Mouse (Mus musculus) hindbrain, embryonic 13.5 days (tissue): Measurements from ENCODE around the gene Mrpl4. TPM values are rescaled to one million over a fixed set of nuclear protein-coding genes. Genes with fewer than 3 reads are reported as not detected.

Source experiments
- ATAC-seq: fragments of 200-750 bp; cut with Nextera tagmentation; 2 replicates; pipeline ENCODE4 v1.8.0; 2017; ENCODE audit warnings: moderate TSS enrichment; ENCODE audit not compliant: low FRiP score
- H3K27ac ChIP-seq: fragments of 300-500 bp; sonication (generic); 2 replicates; pipeline ENCODE4 v1.5.1; 2015; ENCODE audit warnings: inconsistent platforms, mild to moderate bottlenecking, moderate library complexity
- H3K27me3 ChIP-seq: fragments of 300-500 bp; sonication (generic); 2 replicates; pipeline ENCODE4 v1.6.1; 2015; ENCODE audit warnings: mild to moderate bottlenecking, inconsistent platforms
- H3K36me3 ChIP-seq: fragments of 300-500 bp; sonication (generic); 2 replicates; pipeline ENCODE4 v1.6.1; 2015; ENCODE audit warnings: mild to moderate bottlenecking, inconsistent platforms
- H3K4me1 ChIP-seq: fragments of 300-500 bp; sonication (generic); replicated peaks from 2 replicates; pipeline ENCODE4 v1.6.1; 2015; ENCODE audit warnings: inconsistent platforms
- H3K4me2 ChIP-seq: fragments of 300-500 bp; sonication (generic); 2 replicates; pipeline ENCODE4 v1.6.1; 2015; ENCODE audit warnings: inconsistent platforms, mild to moderate bottlenecking, moderate library complexity
- H3K4me3 ChIP-seq: fragments of 300-500 bp; sonication (generic); 2 replicates; pipeline ENCODE4 v1.5.1; 2015; ENCODE audit warnings: mild to moderate bottlenecking, inconsistent platforms
- H3K9ac ChIP-seq: fragments of 300-500 bp; sonication (generic); 2 replicates; pipeline ENCODE4 v1.6.1; 2015; ENCODE audit warnings: mild to moderate bottlenecking, inconsistent platforms
- H3K9me3 ChIP-seq: fragments of 300-500 bp; sonication (generic); 2 replicates; pipeline ENCODE4 v1.6.1; 2016; ENCODE audit warnings: inconsistent platforms
- whole genome bisulfite sequencing: fragments of 180-500 bp; shearing (Covaris S2); methylation state at CpG from one replicate; pipeline ENCODE4 v1.1.7; 2015; 5-methylcytosine and 5-hydroxymethylcytosine counted together
- polyA plus RNA-seq: library from polyadenylated mRNA; unstranded; fragments of >200 nt; fragmentation: Nextera tagmentation; extraction: Ambion mirVana; gene quantifications from 2 replicates; pipeline ENCODE4 v1.2.1, GENCODE M21; 2015

The Mrpl4 gene
- polyA plus RNA-seq: 98.2 and 104 TPM in 2 replicates

DNA sequence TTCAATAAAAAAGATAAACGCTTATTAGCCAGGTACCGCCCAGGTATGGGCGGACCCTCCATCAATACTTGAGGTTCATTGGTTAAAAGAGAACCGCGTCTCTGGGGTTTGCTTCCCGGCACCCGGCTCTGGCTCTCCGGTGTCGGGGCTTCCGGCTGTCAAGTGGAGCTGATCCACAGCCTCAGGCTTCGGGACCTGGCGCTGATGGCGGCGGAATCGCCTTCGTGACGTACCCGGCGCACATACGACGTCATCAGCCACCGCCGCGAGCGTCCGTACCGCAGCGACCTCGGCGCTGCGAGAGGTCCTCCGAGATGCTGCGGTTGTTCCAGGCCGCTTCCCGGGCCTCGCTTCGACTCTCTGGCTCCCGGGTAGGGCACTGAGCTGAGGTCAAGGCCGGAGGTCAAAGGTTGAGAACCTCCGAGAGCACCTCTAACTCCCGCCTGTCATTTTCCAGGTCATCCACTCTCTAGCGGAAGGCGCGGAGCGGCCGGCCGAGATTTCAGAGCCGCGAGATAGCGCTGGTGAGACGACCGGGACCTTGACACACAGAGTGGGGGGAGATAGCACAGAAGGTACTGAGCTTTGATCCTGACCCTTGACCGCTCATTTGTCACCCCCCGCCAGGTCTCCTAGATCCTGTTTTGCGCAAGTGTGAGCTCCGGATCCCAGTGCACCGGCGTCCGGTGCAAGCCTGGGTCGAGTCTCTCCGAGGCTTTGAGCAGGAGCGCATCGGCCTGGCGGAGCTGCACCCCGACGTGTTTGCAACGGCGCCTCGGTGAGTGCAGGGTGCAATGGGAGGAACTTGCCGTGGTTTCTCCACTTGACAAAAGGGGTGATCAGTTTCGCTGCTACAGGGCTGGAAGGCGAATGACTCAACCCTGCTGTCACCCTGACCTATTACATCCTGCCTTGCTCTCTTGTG, at the start of gene Mrpl4:
Gene Mrpl4 (plus strand): TSS at position 112 of the 925 bp plus-strand sequence.
- H3K4me3 ChIP-seq: peak within 1 kb of the TSS; percentile 82
- H3K9me3 ChIP-seq: no peaks in the 10 kb centered on the region
- WGBS: under 1% methylated on average over 72 of the region's 72 CpGs
- peak within 1 kb of the TSS; percentile 81 for H3K4me2 ChIP-seq
- peaks cover 32% of the 10 kb centered on the region for H3K36me3 ChIP-seq
- no peaks in the 10 kb centered on the region for H3K27me3 ChIP-seq
- ATAC-seq: peak; percentile 92
- peaks cover 12% of the 10 kb centered on the region for H3K4me1 ChIP-seq
- peak within 1 kb of the TSS; percentile 88 for H3K27ac ChIP-seq
- peak within 1 kb of the TSS; percentile 88 for H3K9ac ChIP-seq

DNA sequence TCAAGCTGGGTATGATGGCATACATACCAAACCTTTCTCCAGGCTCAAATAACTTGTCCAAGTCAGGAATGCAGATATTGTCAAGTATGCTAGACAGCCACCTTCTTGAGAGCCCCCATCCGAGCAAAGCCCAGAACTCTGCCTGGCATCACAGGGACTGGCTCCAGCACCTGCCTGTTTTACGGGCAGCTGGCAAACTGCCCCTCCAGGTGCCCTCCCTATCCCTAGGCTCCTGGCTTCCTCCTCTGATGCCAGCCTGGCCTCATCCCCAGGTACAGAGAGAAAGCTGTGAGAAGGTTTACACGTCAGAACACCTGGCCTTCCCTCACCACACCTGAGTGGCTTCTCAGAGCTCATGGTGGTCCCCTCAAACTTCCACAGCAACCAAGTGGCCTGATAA, 45.5 kb upstream of the Mrpl4 start:
- H3K4me1 ChIP-seq: no peaks in the 10 kb centered on the region
- ATAC-seq: no peak
- WGBS: 89% methylated on average over 3 of the region's 3 CpGs
- 0 out of 2 replicates have a peak, but pooled peaks cover 6% of the 10 kb centered on the region for H3K27me3 ChIP-seq
- no peak overlapping the region for H3K4me3 ChIP-seq
- no peak overlapping the region for H3K27ac ChIP-seq
- no peaks in the 10 kb centered on the region for H3K9me3 ChIP-seq
- no peak overlapping the region for H3K4me2 ChIP-seq
- H3K9ac ChIP-seq: no peak overlapping the region
- H3K36me3 ChIP-seq: no peaks in the 10 kb centered on the region

DNA sequence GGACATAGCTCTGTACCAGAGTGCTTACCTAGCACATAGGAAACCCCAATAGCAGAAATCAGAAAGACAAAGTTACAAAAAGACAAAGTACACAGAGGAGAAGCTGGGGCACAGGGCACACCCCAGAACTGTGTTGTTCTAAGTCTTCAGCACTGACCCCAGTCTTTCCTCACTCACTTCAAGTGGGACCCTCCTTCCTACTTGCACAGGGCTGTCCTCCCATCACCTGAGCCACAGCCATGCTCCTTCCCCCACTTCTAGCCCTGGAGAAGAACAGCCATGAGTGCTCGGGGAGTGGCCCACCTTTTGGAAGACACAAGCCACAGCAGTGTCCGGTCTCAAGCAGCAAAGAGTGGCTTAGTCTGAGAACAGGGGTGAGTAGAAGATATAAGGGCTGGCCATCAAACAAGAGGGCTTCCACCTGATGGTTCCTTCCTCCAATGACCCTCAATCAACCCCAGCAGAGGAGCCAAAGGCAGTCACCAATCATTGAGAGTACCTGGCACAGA, 43.1 kb upstream of the Mrpl4 start, which contains the start of gene Dnmt1:
Gene Dnmt1 (minus strand): TSS at position 459 of the 509 bp plus-strand sequence.
- Histone ChIP-seq H3K36me3 (no peaks in the 10 kb centered on the region), H3K4me3 (no peak within 1 kb of the TSS), H3K9me3 (no peaks in the 10 kb centered on the region), H3K27ac (no peak within 1 kb of the TSS), H3K27me3 (0 out of 2 replicates have a peak, but pooled peaks cover 6% of the 10 kb centered on the region), H3K9ac (no peak within 1 kb of the TSS), H3K4me2 (no peak within 1 kb of the TSS), H3K4me1 (no peaks in the 10 kb centered on the region)
- 87% methylated on average over 2 of the region's 2 CpGs for WGBS
- no peak for ATAC-seq

DNA sequence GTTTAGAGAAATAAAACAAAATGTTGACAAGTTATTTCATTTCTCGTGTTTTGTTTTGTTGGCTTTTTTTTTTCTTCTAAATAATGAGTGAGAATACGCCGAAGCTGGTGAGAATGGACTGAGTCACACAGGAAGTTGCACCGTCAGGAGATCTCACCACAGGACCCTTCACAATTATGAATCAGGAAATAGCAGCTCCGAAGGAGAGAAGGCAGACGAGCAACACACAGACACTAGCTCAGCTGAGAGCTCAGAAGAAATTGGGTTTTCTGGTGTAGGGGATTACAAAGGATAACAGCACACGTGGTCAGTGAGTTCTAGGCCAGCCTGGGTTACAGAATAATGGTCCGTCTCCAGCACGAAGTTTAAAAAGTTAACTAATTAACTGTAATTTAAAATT, 41.0 kb upstream of the Mrpl4 start:
- Histone ChIP-seq H3K27ac (no peak overlapping the region), H3K36me3 (peaks cover 7% of the 10 kb centered on the region), H3K4me1 (no peaks in the 10 kb centered on the region), H3K4me2 (no peak overlapping the region), H3K9ac (no peak overlapping the region), H3K27me3 (0 out of 2 replicates have a peak, but pooled peaks cover 3% of the 10 kb centered on the region), H3K4me3 (no peak overlapping the region), H3K9me3 (no peaks in the 10 kb centered on the region)
- no peak for ATAC-seq
- WGBS: 81% methylated on average over 9 of the region's 9 CpGs

DNA sequence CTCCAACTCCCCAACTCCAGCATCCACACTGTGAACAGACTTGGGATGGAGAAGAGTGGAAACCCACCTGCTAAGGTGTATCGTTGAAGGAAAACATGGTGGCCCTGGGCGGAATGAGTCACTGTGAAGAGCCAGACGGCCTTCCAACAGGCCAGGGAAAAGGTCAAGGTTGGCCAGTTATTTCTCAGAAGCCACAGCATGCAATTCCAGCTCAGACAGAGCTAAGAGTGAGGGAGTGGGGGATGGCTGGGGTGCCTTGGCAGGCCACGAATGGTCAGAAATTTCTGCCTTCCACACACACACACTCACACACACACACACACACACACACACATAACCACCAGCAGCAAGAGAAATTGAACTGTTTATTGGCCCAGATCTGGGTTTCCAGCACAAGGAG, 36.9 kb upstream of the Mrpl4 start:
- Histone ChIP-seq H3K36me3 (peaks cover 28% of the 10 kb centered on the region), H3K4me2 (no peak overlapping the region), H3K9ac (no peak overlapping the region), H3K4me1 (no peaks in the 10 kb centered on the region), H3K4me3 (no peak overlapping the region), H3K9me3 (no peaks in the 10 kb centered on the region), H3K27me3 (no peaks in the 10 kb centered on the region), H3K27ac (no peak overlapping the region)
- no peak for ATAC-seq
- 86% methylated on average over 4 of the region's 4 CpGs for WGBS

DNA sequence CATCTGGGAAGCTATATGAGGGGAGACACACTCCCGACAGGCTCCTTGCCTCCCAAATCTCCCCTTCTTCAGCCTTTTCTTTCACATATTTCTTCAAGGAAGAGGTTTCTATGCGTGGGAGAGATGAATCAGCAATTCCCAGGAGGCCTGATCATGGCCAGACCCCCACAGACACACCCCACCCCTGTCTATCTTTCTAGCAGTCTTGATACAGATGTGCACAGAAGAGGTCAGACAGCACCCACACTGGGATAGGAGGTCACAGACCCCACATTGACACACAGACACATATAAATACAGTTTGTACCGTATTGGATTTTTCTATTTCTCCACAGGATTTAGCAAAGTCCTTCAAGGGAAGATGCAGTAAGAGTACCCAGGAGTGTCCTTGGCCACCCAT, 36.5 kb upstream of the Mrpl4 start:
- H3K4me2 ChIP-seq: no peak overlapping the region
- ATAC-seq: no peak
- WGBS: 87% methylated on average over 3 of the region's 3 CpGs
- no peaks in the 10 kb centered on the region for H3K27me3 ChIP-seq
- no peaks in the 10 kb centered on the region for H3K9me3 ChIP-seq
- no peaks in the 10 kb centered on the region for H3K4me1 ChIP-seq
- no peak overlapping the region for H3K9ac ChIP-seq
- peaks cover 28% of the 10 kb centered on the region for H3K36me3 ChIP-seq
- no peak overlapping the region for H3K4me3 ChIP-seq
- no peak overlapping the region for H3K27ac ChIP-seq

DNA sequence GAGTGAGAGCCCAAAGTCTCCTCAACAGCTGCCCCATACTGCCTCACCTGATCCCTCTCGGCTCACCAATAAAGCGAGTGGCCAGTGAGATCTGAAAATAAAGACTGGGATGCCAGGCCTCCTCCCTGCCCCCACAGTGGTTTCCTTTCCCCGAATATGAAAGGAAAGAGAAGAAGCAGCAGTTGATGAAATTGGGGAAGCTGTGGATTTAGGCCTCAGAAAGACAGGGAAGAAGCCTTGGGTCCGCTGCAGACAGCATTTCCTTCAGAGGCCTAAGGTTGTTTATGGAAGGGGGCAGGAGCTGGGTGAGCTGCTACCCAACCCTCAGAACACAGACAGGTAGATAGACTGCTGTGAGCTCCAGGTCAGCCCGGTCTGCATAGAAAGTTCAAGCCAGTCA, 35.8 kb upstream of the Mrpl4 start:
- H3K4me2 ChIP-seq: no peak overlapping the region
- peaks cover 28% of the 10 kb centered on the region for H3K36me3 ChIP-seq
- no peak overlapping the region for H3K27ac ChIP-seq
- no peaks in the 10 kb centered on the region for H3K27me3 ChIP-seq
- H3K4me1 ChIP-seq: no peaks in the 10 kb centered on the region
- ATAC-seq: no peak
- WGBS: 86% methylated on average over 5 of the region's 5 CpGs
- H3K9ac ChIP-seq: no peak overlapping the region
- no peak overlapping the region for H3K4me3 ChIP-seq
- no peaks in the 10 kb centered on the region for H3K9me3 ChIP-seq

DNA sequence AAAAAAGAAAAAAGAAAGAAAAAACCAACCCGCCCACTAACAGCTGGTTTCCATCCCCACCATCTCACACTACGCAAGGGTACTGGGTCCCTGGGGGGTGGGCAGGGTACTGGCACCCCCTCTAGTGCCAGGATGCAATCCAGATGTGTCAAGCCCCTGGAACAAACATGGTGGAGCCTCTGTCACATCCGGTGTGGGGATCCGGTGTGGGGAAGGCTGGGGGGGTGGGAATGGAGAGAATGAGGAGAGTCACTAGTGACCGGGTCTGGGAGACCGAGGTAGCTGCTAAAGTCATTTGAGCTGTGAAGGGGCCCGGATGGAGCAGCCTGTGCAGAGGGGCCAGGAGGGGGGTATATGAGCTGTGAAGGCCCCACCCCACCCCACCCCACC, 30.8 kb upstream of the Mrpl4 start:
- H3K9ac ChIP-seq: peak overlapping the region; percentile 60; the same call in 1 of the 2 replicates
- H3K27ac ChIP-seq: no peak overlapping the region
- no peak for ATAC-seq
- no peak overlapping the region; the same call in 1 of the 2 replicates for H3K4me2 ChIP-seq
- H3K36me3 ChIP-seq: peaks cover 19% of the 10 kb centered on the region
- H3K9me3 ChIP-seq: no peaks in the 10 kb centered on the region
- no peak overlapping the region for H3K4me3 ChIP-seq
- peaks cover 42% of the 10 kb centered on the region for H3K4me1 ChIP-seq
- WGBS: 73% methylated on average over 7 of the region's 7 CpGs
- peaks cover 8% of the 10 kb centered on the region; the same call in 1 of the 2 replicates for H3K27me3 ChIP-seq

DNA sequence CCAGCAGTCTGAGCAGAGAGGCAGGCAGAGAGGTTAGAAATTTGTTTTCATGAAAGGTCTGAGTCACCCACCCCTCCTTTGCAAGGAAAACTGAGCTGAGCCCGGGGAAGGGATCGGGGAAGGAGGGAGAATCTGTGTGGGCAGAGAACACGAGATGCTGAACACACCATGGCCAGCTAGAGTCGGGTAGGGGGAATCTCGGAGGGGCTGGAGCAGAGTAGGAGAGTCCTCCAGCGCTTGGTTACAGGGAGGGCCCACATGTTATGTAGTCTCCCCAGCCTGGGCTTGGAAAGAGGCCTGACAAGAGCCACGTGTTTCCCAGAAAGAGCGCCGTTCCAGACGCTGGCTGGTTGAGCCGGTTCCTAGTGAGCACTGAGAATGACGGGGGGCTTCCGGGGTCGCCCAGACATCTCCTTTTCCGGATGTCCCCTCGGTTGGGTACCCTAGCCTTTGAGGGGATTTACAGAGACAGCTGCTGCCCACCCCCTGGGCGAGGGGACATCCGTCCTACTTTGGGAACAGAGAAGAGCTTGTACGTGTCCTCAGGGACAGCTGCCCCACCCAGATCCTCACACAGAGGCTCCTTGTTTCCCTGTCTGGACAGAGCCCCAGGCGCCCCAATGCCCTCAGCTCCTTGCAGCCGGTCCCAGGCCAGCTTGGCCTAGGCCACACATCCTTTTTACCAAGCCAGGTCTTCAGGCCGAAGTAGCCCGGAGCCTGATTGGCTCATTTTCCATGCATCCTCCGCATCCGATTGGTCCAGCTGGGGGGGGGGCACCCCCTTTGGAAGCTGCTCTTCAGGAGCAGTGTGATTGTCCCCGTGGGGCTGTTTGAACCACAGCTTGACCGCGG, 30.2 kb upstream of the Mrpl4 start:
- 0 out of 2 replicates have a peak, but pooled peaks have one; percentile 19 for ATAC-seq
- H3K27ac ChIP-seq: peak overlapping the region; percentile 58
- peak overlapping the region; percentile 37 for H3K4me2 ChIP-seq
- H3K36me3 ChIP-seq: peaks cover 13% of the 10 kb centered on the region
- H3K4me3 ChIP-seq: no peak overlapping the region
- peak overlapping the region; percentile 60 for H3K9ac ChIP-seq
- 33% methylated on average over 28 of the region's 28 CpGs for WGBS
- H3K9me3 ChIP-seq: no peaks in the 10 kb centered on the region
- peaks cover 8% of the 10 kb centered on the region; the same call in 1 of the 2 replicates for H3K27me3 ChIP-seq
- H3K4me1 ChIP-seq: peaks cover 42% of the 10 kb centered on the region

DNA sequence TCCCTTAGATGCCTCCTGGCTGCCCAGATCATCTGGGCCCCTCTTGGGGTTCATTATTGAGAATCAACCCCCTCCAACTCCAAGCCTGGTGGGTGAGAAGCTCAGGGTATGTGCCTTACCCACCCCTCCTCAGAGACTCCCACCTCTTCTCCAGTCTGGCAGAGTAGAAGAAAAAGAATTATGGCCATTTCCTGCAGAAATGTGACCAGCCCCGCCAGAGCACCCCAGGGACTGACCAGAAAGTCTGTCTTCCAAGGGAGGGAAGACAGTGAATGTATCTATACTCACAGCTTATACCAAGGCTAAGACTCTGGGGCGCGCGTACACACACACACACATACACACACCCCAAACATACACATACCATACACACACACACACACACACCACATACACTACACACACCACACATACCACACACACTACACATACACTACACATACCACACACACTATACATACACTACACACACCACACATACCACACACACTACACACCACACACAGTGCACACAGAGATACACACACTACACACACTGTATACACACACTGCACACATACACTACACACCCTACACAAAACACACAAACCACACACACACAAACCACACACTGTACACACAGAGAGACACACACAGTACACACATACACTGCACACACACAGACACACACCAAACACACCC, 29.4 kb upstream of the Mrpl4 start:
- peak overlapping the region; percentile 37; the same call in 1 of the 2 replicates for H3K4me2 ChIP-seq
- H3K27ac ChIP-seq: peak overlapping the region; percentile 58; the same call in 1 of the 2 replicates
- peak overlapping the region; percentile 60; the same call in 1 of the 2 replicates for H3K9ac ChIP-seq

DNA sequence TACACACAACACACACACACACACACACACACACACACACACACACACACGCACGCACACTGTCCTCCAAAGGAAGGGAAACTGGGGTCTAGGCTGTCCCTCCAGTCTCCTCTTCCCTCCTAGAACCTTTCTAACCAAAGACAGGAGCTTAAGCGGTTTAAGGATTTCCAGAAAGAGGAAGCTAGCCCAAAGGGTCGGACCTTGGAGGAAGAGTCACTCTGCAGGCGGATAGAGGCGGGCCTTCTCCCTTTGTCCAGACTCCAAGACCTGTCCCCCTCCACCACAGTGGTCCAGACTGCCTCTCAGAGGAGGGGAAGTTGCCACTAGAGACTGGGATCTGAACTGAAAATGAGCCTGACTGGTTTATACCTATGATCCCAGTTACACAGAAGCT, 28.9 kb upstream of the Mrpl4 start:
- peaks cover 42% of the 10 kb centered on the region for H3K4me1 ChIP-seq
- no peak overlapping the region for H3K27ac ChIP-seq
- H3K9ac ChIP-seq: peak overlapping the region; percentile 35; the same call in 1 of the 2 replicates
- H3K4me3 ChIP-seq: no peak overlapping the region
- H3K36me3 ChIP-seq: peaks cover 1% of the 10 kb centered on the region; the same call in 1 of the 2 replicates
- peaks cover 8% of the 10 kb centered on the region; the same call in 1 of the 2 replicates for H3K27me3 ChIP-seq
- 0 out of 2 replicates have a peak overlapping the region, but pooled peaks have one; percentile 13 for H3K4me2 ChIP-seq
- no peaks in the 10 kb centered on the region for H3K9me3 ChIP-seq
- 56% methylated on average over 4 of the region's 6 CpGs for WGBS
- ATAC-seq: no peak

More for the DNA sequence above, 29.4 kb upstream of the Mrpl4 start:
- H3K27me3 ChIP-seq: peaks cover 8% of the 10 kb centered on the region; the same call in 1 of the 2 replicates
- no peaks in the 10 kb centered on the region for H3K9me3 ChIP-seq
- H3K4me3 ChIP-seq: no peak overlapping the region
- peaks cover 42% of the 10 kb centered on the region for H3K4me1 ChIP-seq
- 87% methylated on average over 4 of the region's 4 CpGs for WGBS
- peaks cover 6% of the 10 kb centered on the region for H3K36me3 ChIP-seq
- no peak for ATAC-seq
